Comparison of ENCODE assay signal across 8 mouse cellular contexts in genomic region chr6:84587471-84588101, GRCm38 (mm10). TPM values are rescaled to one million over a fixed set of nuclear protein-coding genes. Genes with fewer than 3 reads are reported as not detected.
DNase-seq lines count a peak whose midpoint lies in the region; ATAC-seq lines count a peak whose summit lies in the region.

No protein-coding gene starts in this region.

- H3K4me3 ChIP-seq in embryonic facial prominence, embryonic 15.5 days (replicated peaks) = peak overlapping the region; percentile 60
- peak overlapping the region; percentile 81 for H3K4me3 ChIP-seq in limb, embryonic 10.5 days
- H3K4me3 ChIP-seq in midbrain, embryonic 11.5 days (ENCODE audit: low read depth, low read length) = peak overlapping the region; percentile 45

- H3K9ac ChIP-seq in embryonic facial prominence, embryonic 15.5 days = peak overlapping the region; percentile 60
- H3K9ac ChIP-seq in midbrain, embryonic 11.5 days (ENCODE audit: low read length) = peak overlapping the region; percentile 49

- H3K27ac ChIP-seq in embryonic facial prominence, embryonic 15.5 days (replicated peaks) = peak overlapping the region; percentile 82
- peak overlapping the region; percentile 95 for H3K27ac ChIP-seq in limb, embryonic 10.5 days
- no peak overlapping the region for H3K27ac ChIP-seq in midbrain, embryonic 11.5 days (ENCODE audit: low read depth, low read length)

- H3K9me3 ChIP-seq in embryonic facial prominence, embryonic 15.5 days (replicated peaks) = no peaks in the 10 kb centered on the region
- no peaks in the 10 kb centered on the region for H3K9me3 ChIP-seq in limb, embryonic 10.5 days (replicated peaks)
- no peaks in the 10 kb centered on the region for H3K9me3 ChIP-seq in midbrain, embryonic 11.5 days (ENCODE audit: control insufficient read depth, low read length)

- H3K36me3 ChIP-seq in embryonic facial prominence, embryonic 15.5 days = no peaks in the 10 kb centered on the region
- peaks cover 31% of the 10 kb centered on the region for H3K36me3 ChIP-seq in limb, embryonic 10.5 days
- no peaks in the 10 kb centered on the region for H3K36me3 ChIP-seq in midbrain, embryonic 11.5 days (ENCODE audit: control insufficient read depth, insufficient read depth, low read length)

- intact Hi-C loops in heart, postnatal 25 days (cut with DNase I) = loop anchor here (2.0 to 5.0 kb wide), 2 partner anchors 53 to 320 kb away; no protein-coding TSS in a partner anchor

- H3K4me2 ChIP-seq in embryonic facial prominence, embryonic 15.5 days (replicated peaks) = peak overlapping the region; percentile 92
- peak overlapping the region; percentile 88 for H3K4me2 ChIP-seq in midbrain, embryonic 11.5 days

- peaks cover 74% of the 10 kb centered on the region for H3K4me1 ChIP-seq in embryonic facial prominence, embryonic 15.5 days
- peaks cover 75% of the 10 kb centered on the region for H3K4me1 ChIP-seq in limb, embryonic 10.5 days
- peaks cover 48% of the 10 kb centered on the region for H3K4me1 ChIP-seq in midbrain, embryonic 11.5 days (ENCODE audit: control insufficient read depth, insufficient read depth, low read length)

- no peak for ATAC-seq in embryonic facial prominence, embryonic 15.5 days (ENCODE audit: insufficient number of reproducible peaks, low FRiP score, low TSS enrichment, low read depth)
- peak; percentile 2; the same call in 1 of the 2 replicates for ATAC-seq in midbrain, embryonic 11.5 days (ENCODE audit: low FRiP score)

- peak; percentile 24 for DNase-seq in ovary, adult 18-20 months (ENCODE audit: low spot score)
- DNase-seq in ovary, postnatal 36 days (ENCODE audit: low spot score) = no peak
- peak; percentile 27 for DNase-seq in heart, postnatal 25 days (ENCODE audit: low spot score)
- peak; percentile 82 for DNase-seq in limb, embryonic 10.5 days (ENCODE audit: low spot score)
- peak; percentile 96 for DNase-seq in midbrain, embryonic 11.5 days (ENCODE audit: low spot score, missing footprints)
- peak; percentile 46 for DNase-seq in urinary bladder, postnatal 25 days (ENCODE audit: low spot score)
- DNase-seq in cerebellum, postnatal 25 days = no peak

- H3K27me3 ChIP-seq in embryonic facial prominence, embryonic 15.5 days = peaks cover 56% of the 10 kb centered on the region
- peaks cover 67% of the 10 kb centered on the region for H3K27me3 ChIP-seq in limb, embryonic 10.5 days (ENCODE audit: low read depth, poor library complexity, severe bottlenecking)
- H3K27me3 ChIP-seq in midbrain, embryonic 11.5 days (ENCODE audit: control insufficient read depth, insufficient read depth, low read length) = peaks cover 82% of the 10 kb centered on the region

- 1% methylated on average over 51 of the region's 51 CpGs for WGBS in embryonic facial prominence, embryonic 15.5 days
- WGBS in limb, embryonic 10.5 days = under 1% methylated on average over 51 of the region's 51 CpGs
- under 1% methylated on average over 51 of the region's 51 CpGs for WGBS in midbrain, embryonic 11.5 days

RNA-seq across cellular contexts. Expression of gene Cyp26b1, which starts 6.1 kb away (rescaled TPM):
- polyA plus RNA-seq in embryonic facial prominence, embryonic 15.5 days (2015; fragmentation: Nextera tagmentation; extraction: Ambion mirVana) = 17.8 and 20.6 TPM in 2 replicates
- total RNA-seq in heart, postnatal 25 days (2021) = 10 to 100 TPM in 1 of 2 experiments, 1 to 10 TPM in 1; 2.4 to 23.4 TPM
- polyA plus RNA-seq in limb, embryonic 10.5 days (2016; fragmentation: Nextera tagmentation; extraction: Ambion mirVana) = 32.7 and 47.1 TPM in 2 replicates
- 3.1 and 3.7 TPM in 2 replicates for polyA plus RNA-seq in midbrain, embryonic 11.5 days (2014; fragmentation: Nextera tagmentation; extraction: Ambion mirVana)

Comparison
In these comparisons a context has a peak if more than half of its experiments do, and no peak if none do; other contexts are left out.
1. DNase-seq: peak in ovary, adult 18-20 months (single experiment), heart, postnatal 25 days (single experiment), limb, embryonic 10.5 days (single experiment), midbrain, embryonic 11.5 days (single experiment) and urinary bladder, postnatal 25 days (single experiment); none in ovary, postnatal 36 days (single experiment) and cerebellum, postnatal 25 days (0 of 2).
2. Peak in every context shown above with its lines, with median percentiles within 50 percentile points of each other: H3K4me3 ChIP-seq.